Mouse (Mus musculus): ENCODE measurements around the gene Gprin3. TPM values are rescaled to one million over a fixed set of nuclear protein-coding genes. Genes with fewer than 3 reads are reported as not detected.

The Gprin3 gene
- polyA plus RNA-seq, 1 experiment: 1.8 TPM

DNA sequence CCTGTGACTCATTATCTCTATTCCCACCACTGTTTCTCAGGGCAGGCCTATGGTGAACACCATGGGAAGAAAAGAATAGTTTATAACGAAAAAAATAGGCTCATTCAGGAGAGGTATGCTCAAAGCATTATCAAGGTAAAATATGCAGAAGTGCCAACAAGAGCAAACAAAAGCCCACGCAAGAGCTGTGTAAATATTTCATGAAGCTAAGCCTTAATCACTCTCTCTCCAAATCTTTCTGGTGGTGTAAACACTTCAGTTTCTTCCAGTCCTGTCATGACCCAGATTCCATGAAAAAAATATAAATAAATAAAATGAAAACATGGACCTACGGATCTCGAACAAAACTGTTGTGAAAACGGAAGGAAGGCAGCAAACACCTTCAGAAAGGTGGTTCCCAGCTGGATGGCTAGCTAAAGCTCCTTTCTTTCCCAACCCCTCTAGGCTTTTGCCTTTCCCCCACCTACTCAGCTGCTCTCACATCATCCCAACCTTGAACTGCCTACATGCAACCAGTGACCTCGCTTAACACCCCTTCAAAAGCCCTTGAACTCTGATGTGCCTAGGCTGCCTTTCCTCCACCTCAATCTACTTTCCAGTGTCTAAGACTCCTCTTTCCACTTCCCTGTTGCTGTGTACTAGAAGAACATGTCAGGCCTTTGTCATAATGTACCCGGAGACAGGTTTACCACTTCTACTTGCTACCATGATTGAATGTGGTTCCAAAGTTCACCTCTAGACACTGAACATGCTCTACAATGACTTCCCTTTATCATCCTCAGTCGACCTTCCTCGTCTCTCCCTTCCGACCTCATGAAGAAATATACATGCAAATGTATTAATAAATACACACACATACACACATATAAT, 988 bp downstream of the Gprin3 start:
- peak overlapping the region; percentile 93; the same call in 1 of the 2 replicates for H3K27ac ChIP-seq (ENCODE audit: insufficient read depth, low read length)
- TF ChIP-seq CTCF (IDR thresholded peaks at IDR 0.05; ENCODE audit: borderline replicate concordance, insufficient read depth, low read depth, low read length) (no peak), POLR2A (IDR thresholded peaks at IDR 0.05; ENCODE audit: borderline replicate concordance, insufficient read depth, low read length) (no peak)
- 63% methylated on average over 10 of the region's 10 CpGs for WGBS
- no peaks in the 10 kb centered on the region for H3K27me3 ChIP-seq (ENCODE audit: control insufficient read depth, insufficient read depth, low read length)
- peaks cover 20% of the 10 kb centered on the region; the same call in 1 of the 2 replicates for H3K4me1 ChIP-seq (ENCODE audit: control insufficient read depth, insufficient read depth, low read length)
- peak; percentile 36 to 58 for DNase-seq
- H3K4me3 ChIP-seq (replicated peaks; ENCODE audit: insufficient read depth, low read depth, low read length): peak overlapping the region; percentile 54

GRCm38 (mm10) chr6:59423836-59424235, 2.3 kb downstream of the Gprin3 start:
- peak in 1 of 2 experiments; percentile 33 for DNase-seq
- Histone ChIP-seq H3K27me3 (ENCODE audit: control insufficient read depth, insufficient read depth, low read length) (no peaks in the 10 kb centered on the region), H3K4me3 (replicated peaks; ENCODE audit: insufficient read depth, low read depth, low read length) (no peak overlapping the region), H3K27ac (ENCODE audit: insufficient read depth, low read length) (peak overlapping the region; percentile 59), H3K4me1 (ENCODE audit: control insufficient read depth, insufficient read depth, low read length) (peaks cover 20% of the 10 kb centered on the region; the same call in 1 of the 2 replicates)
- TF ChIP-seq POLR2A (IDR thresholded peaks at IDR 0.05; ENCODE audit: borderline replicate concordance, insufficient read depth, low read length) (no peak), CTCF (IDR thresholded peaks at IDR 0.05; ENCODE audit: borderline replicate concordance, insufficient read depth, low read depth, low read length) (no peak)
- WGBS: 33% methylated on average over 1 of the region's 1 CpGs

- TF ChIP-seq CTCF (IDR thresholded peaks at IDR 0.05; ENCODE audit: borderline replicate concordance, insufficient read depth, low read depth, low read length) (no peak), POLR2A (IDR thresholded peaks at IDR 0.05; ENCODE audit: borderline replicate concordance, insufficient read depth, low read length) (no peak)
- Histone ChIP-seq H3K4me1 (ENCODE audit: control insufficient read depth, insufficient read depth, low read length) (peaks cover 8% of the 10 kb centered on the region; the same call in 1 of the 2 replicates), H3K27ac (ENCODE audit: insufficient read depth, low read length) (no peak overlapping the region), H3K4me3 (replicated peaks; ENCODE audit: insufficient read depth, low read depth, low read length) (no peak overlapping the region), H3K27me3 (ENCODE audit: control insufficient read depth, insufficient read depth, low read length) (no peaks in the 10 kb centered on the region)
- WGBS: 54% methylated on average over 3 of the region's 3 CpGs
- no peak for DNase-seq
These were observed 6.8 kb downstream of the Gprin3 start for GRCm38 (mm10) chr6:59419264-59419663.

DNA sequence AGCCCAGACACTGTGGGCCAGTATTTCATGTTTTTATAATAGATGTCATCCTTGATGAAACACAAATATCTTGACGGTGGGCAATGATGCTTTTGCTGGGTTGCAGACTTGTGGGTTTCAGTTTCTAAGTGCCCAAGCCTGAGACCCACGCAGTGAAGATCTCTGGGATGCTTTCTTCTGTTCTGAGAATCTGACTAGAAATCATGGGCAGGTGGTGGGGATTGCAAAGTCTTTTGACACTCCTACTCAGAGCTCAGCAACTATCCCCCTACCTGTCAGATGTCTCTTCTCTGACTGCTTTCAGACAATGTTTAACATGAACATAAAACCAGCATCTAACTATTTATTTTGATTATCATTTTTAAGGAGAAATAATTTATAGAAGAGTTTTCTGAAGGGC, 7.4 kb downstream of the Gprin3 start:
- WGBS: 49% methylated on average over 2 of the region's 2 CpGs
- no peak for DNase-seq
- H3K4me3 ChIP-seq (replicated peaks; ENCODE audit: insufficient read depth, low read depth, low read length): no peak overlapping the region
- 0 out of 2 replicates have a peak overlapping the region, but pooled peaks have one; percentile 27 for H3K27ac ChIP-seq (ENCODE audit: insufficient read depth, low read length)
- TF ChIP-seq CTCF (IDR thresholded peaks at IDR 0.05; ENCODE audit: borderline replicate concordance, insufficient read depth, low read depth, low read length) (no peak), POLR2A (IDR thresholded peaks at IDR 0.05; ENCODE audit: borderline replicate concordance, insufficient read depth, low read length) (no peak)
- H3K27me3 ChIP-seq (ENCODE audit: control insufficient read depth, insufficient read depth, low read length): no peaks in the 10 kb centered on the region
- H3K4me1 ChIP-seq (ENCODE audit: control insufficient read depth, insufficient read depth, low read length): peaks cover 3% of the 10 kb centered on the region; the same call in 1 of the 2 replicates

GRCm38 (mm10) chr6:59414816-59415215, 11.3 kb downstream of the Gprin3 start:
- no peak overlapping the region for H3K27ac ChIP-seq (ENCODE audit: insufficient read depth, low read length)
- no peak for TF ChIP-seq CTCF (IDR thresholded peaks at IDR 0.05; ENCODE audit: borderline replicate concordance, insufficient read depth, low read depth, low read length)
- no peak for TF ChIP-seq POLR2A (IDR thresholded peaks at IDR 0.05; ENCODE audit: borderline replicate concordance, insufficient read depth, low read length)
- no peaks in the 10 kb centered on the region for H3K27me3 ChIP-seq (ENCODE audit: control insufficient read depth, insufficient read depth, low read length)
- no peak for DNase-seq
- 95% methylated on average over 6 of the region's 6 CpGs for WGBS
- H3K4me3 ChIP-seq (replicated peaks; ENCODE audit: insufficient read depth, low read depth, low read length): no peak overlapping the region
- no peaks in the 10 kb centered on the region for H3K4me1 ChIP-seq (ENCODE audit: control insufficient read depth, insufficient read depth, low read length)

DNA sequence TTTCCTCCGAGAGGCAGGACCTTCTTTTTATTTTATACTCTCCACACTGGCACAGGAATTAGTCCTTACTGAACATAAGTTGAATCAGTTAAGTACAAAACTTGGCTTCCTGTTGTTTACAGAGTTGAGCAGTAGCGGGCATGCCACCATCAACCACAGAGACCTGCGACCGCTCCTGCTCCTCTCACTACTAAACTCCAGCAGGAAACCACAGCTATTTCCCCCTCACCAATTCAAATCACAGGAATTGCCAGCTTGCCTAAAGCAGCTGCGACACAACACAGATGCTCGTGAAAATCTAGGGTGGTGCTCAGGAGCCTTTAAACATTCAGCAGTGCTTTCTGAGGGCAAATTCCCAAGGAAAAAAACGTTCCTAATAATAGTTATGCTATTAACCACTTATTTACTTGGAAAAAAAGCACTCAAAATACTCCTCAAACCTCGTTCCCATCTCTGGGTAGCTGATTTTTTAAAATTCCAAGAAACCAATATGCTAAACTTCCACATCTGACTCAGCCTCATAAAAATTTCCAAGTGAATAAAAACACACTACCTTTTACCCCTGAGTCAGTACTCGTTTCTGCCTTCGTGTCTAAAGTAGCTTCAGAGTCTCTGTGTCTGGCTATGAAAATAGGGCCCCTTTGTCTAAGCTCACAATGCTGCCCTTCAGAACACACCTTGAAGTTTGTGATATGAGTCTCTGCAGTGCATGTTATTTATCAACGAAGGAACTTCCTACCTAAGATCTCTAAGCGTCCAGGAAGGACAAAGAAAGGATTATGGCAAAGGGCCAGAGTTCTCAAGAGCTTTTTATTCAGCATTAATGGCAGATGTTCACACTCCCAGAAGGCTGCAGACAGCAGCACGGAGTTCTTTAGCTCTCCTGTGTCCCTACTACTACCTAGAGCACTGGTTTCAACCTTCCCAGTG, 13.4 kb downstream of the Gprin3 start:
- Histone ChIP-seq H3K27me3 (ENCODE audit: control insufficient read depth, insufficient read depth, low read length) (no peaks in the 10 kb centered on the region), H3K4me3 (replicated peaks; ENCODE audit: insufficient read depth, low read depth, low read length) (no peak overlapping the region), H3K27ac (ENCODE audit: insufficient read depth, low read length) (no peak overlapping the region), H3K4me1 (ENCODE audit: control insufficient read depth, insufficient read depth, low read length) (no peaks in the 10 kb centered on the region; the same call in 1 of the 2 replicates)
- WGBS: 61% methylated on average over 13 of the region's 13 CpGs
- DNase-seq: no peak
- TF ChIP-seq CTCF (IDR thresholded peaks at IDR 0.05; ENCODE audit: borderline replicate concordance, insufficient read depth, low read depth, low read length) (no peak), POLR2A (IDR thresholded peaks at IDR 0.05; ENCODE audit: borderline replicate concordance, insufficient read depth, low read length) (no peak)

DNA sequence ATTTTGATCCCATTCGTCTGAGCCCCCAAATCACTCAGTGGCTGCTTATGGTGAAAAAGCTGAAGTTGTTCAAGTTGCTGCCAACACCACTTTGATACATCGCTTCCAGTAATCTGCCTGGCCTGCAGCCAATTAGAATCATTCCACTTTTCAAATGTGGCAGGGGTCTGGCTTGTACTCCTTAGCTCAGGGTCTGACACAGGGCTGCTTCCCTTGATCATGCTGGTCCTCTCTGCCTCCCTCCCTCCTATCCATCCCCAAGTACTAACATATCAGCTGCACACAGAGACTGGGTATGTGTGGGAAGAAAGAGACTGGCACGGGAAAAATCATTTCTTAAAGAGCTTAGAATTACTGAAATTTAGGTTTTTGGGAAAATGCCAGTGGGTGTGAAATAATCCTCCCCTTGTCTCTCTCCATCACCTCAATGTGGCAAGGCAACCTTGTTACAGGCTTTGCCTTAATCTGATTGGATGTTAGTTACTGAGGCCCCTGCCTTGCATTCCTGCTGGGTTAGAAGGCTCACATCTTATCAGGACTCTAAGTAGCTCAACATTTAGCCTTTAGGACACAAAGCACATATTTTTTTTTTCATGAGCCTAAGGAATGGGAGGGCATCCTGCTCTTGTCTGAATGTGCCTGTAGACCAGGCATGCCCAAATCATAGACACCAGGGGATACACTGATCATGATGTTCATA, 16.9 kb downstream of the Gprin3 start:
- DNase-seq: no peak
- no peak for TF ChIP-seq CTCF (IDR thresholded peaks at IDR 0.05; ENCODE audit: borderline replicate concordance, insufficient read depth, low read depth, low read length)
- no peak for TF ChIP-seq POLR2A (IDR thresholded peaks at IDR 0.05; ENCODE audit: borderline replicate concordance, insufficient read depth, low read length)
- Histone ChIP-seq H3K4me1 (ENCODE audit: control insufficient read depth, insufficient read depth, low read length) (no peaks in the 10 kb centered on the region; the same call in 1 of the 2 replicates), H3K27ac (ENCODE audit: insufficient read depth, low read length) (no peak overlapping the region), H3K4me3 (replicated peaks; ENCODE audit: insufficient read depth, low read depth, low read length) (no peak overlapping the region), H3K27me3 (ENCODE audit: control insufficient read depth, insufficient read depth, low read length) (no peaks in the 10 kb centered on the region)
- 65% methylated on average over 3 of the region's 3 CpGs for WGBS

Data from cerebellum, adult 2 months (tissue).